Mouse (Mus musculus) limb, embryonic 11.5 days (tissue): ENCODE measurements around the gene Ric8b. TPM values are rescaled to one million over a fixed set of nuclear protein-coding genes. Genes with fewer than 3 reads are reported as not detected.

Experiments used
- ATAC-seq: fragments of 200-750 bp; cut with Nextera tagmentation; 2 replicates; pipeline ENCODE4 v1.8.0; 2017; ENCODE audit warnings: low read depth; ENCODE audit not compliant: insufficient number of reproducible peaks, low FRiP score, low TSS enrichment
- DNase-seq: peaks from one replicate; pipeline ENCODE4 v3.0.0-alpha.2; 2015; ENCODE audit warnings: low spot score
- H3K27ac ChIP-seq: fragments of 300-500 bp; sonication (generic); replicated peaks from 2 replicates; pipeline ENCODE4 v1.5.1; 2014; ENCODE audit warnings: low read depth, mild to moderate bottlenecking, low read length
- H3K27me3 ChIP-seq: fragments of 300-500 bp; sonication (generic); 2 replicates; pipeline ENCODE4 v1.6.1; 2014; ENCODE audit warnings: mild to moderate bottlenecking, low read length, mixed read lengths; ENCODE audit not compliant: control insufficient read depth, insufficient read depth
- H3K36me3 ChIP-seq: fragments of 300-500 bp; sonication (generic); 2 replicates; pipeline ENCODE4 v1.6.1; 2014; ENCODE audit warnings: mild to moderate bottlenecking, low read length, moderate library complexity, mixed read lengths; ENCODE audit not compliant: control insufficient read depth, insufficient read depth
- H3K4me1 ChIP-seq: fragments of 300-500 bp; sonication (generic); 2 replicates; pipeline ENCODE4 v1.6.1; 2014; ENCODE audit warnings: low read length, mixed read lengths; ENCODE audit not compliant: control insufficient read depth, insufficient read depth
- H3K4me2 ChIP-seq: fragments of 300-500 bp; sonication (generic); 2 replicates; pipeline ENCODE4 v1.6.1; 2014; ENCODE audit warnings: low read depth, mild to moderate bottlenecking, moderate library complexity; ENCODE audit not compliant: severe bottlenecking
- H3K4me3 ChIP-seq: fragments of 300-500 bp; sonication (generic); 2 replicates; pipeline ENCODE4 v1.5.1; 2014; ENCODE audit warnings: low read depth, low read length
- H3K9ac ChIP-seq: fragments of 300-500 bp; sonication (generic); 2 replicates; pipeline ENCODE4 v1.6.1; 2014; ENCODE audit warnings: mild to moderate bottlenecking, low read length
- H3K9me3 ChIP-seq: fragments of 300-500 bp; sonication (generic); 2 replicates; pipeline ENCODE4 v1.6.1; 2016; ENCODE audit warnings: low read length; ENCODE audit not compliant: control insufficient read depth
- WGBS: fragments of 180-500 bp; shearing (Covaris S2); extraction: QIAGEN DNeasy Blood & Tissue Kit; methylation state at CpG from one replicate; pipeline ENCODE4 v1.1.7; 2014; 5-methylcytosine and 5-hydroxymethylcytosine counted together
- polyA plus RNA-seq: library from polyadenylated mRNA; unstranded; fragments of >200 nt; fragmentation: Nextera tagmentation; extraction: Ambion mirVana; gene quantifications from 2 replicates; pipeline ENCODE4 v1.2.1, GENCODE M21; 2014

The Ric8b gene
- polyA plus RNA-seq, 1 experiment from 2014 or later = 26.0 TPM

GRCm38 (mm10) chr10:84938886-84939285 lies 21.5 kb downstream of the Ric8b start:
- 85% methylated on average over 5 of the region's 5 CpGs for WGBS
- H3K36me3 ChIP-seq = no peaks in the 10 kb centered on the region
- no peak overlapping the region for H3K4me3 ChIP-seq
- H3K4me2 ChIP-seq = no peak overlapping the region
- no peak overlapping the region for H3K27ac ChIP-seq
- H3K9me3 ChIP-seq = no peaks in the 10 kb centered on the region
- no peak for DNase-seq
- ATAC-seq = no peak
- no peaks in the 10 kb centered on the region for H3K4me1 ChIP-seq
- H3K27me3 ChIP-seq = no peaks in the 10 kb centered on the region
- no peak overlapping the region for H3K9ac ChIP-seq

GRCm38 (mm10) chr10:84940356-84940755 lies 22.9 kb downstream of the Ric8b start:
- no peaks in the 10 kb centered on the region for H3K9me3 ChIP-seq
- H3K4me1 ChIP-seq = no peaks in the 10 kb centered on the region
- no peaks in the 10 kb centered on the region for H3K27me3 ChIP-seq
- ATAC-seq = no peak
- no peaks in the 10 kb centered on the region for H3K36me3 ChIP-seq
- no peak overlapping the region for H3K27ac ChIP-seq
- DNase-seq = no peak
- H3K4me3 ChIP-seq = no peak overlapping the region
- H3K9ac ChIP-seq = no peak overlapping the region
- H3K4me2 ChIP-seq = no peak overlapping the region
- 70% methylated on average over 1 of the region's 1 CpGs for WGBS

GRCm38 (mm10) chr10:84945692-84946091 lies 28.3 kb downstream of the Ric8b start:
- DNase-seq = no peak
- no peak overlapping the region for H3K27ac ChIP-seq
- H3K36me3 ChIP-seq = peaks cover 8% of the 10 kb centered on the region; the same call in 1 of the 2 replicates
- WGBS = 88% methylated on average over 3 of the region's 3 CpGs
- no peak for ATAC-seq
- H3K4me1 ChIP-seq = no peaks in the 10 kb centered on the region
- no peak overlapping the region for H3K9ac ChIP-seq
- H3K9me3 ChIP-seq = no peaks in the 10 kb centered on the region
- H3K4me2 ChIP-seq = no peak overlapping the region
- no peak overlapping the region for H3K4me3 ChIP-seq
- no peaks in the 10 kb centered on the region for H3K27me3 ChIP-seq

GRCm38 (mm10) chr10:84948970-84949683 lies 31.7 kb downstream of the Ric8b start:
- Histone ChIP-seq H3K4me1 (no peaks in the 10 kb centered on the region), H3K27ac (no peak overlapping the region), H3K4me2 (no peak overlapping the region), H3K9ac (no peak overlapping the region), H3K36me3 (peaks cover 8% of the 10 kb centered on the region; the same call in 1 of the 2 replicates), H3K27me3 (no peaks in the 10 kb centered on the region), H3K9me3 (no peaks in the 10 kb centered on the region), H3K4me3 (no peak overlapping the region)
- WGBS = 83% methylated on average over 8 of the region's 8 CpGs
- DNase-seq (no peak), ATAC-seq (no peak)

- H3K36me3 ChIP-seq = peaks cover 8% of the 10 kb centered on the region; the same call in 1 of the 2 replicates
- ATAC-seq (no peak), DNase-seq (no peak)
- no peaks in the 10 kb centered on the region for H3K9me3 ChIP-seq
- 86% methylated on average over 3 of the region's 3 CpGs for WGBS
- no peak overlapping the region for H3K4me2 ChIP-seq
- H3K27ac ChIP-seq = no peak overlapping the region
- no peaks in the 10 kb centered on the region for H3K4me1 ChIP-seq
- H3K9ac ChIP-seq = no peak overlapping the region
- H3K27me3 ChIP-seq = no peaks in the 10 kb centered on the region
- H3K4me3 ChIP-seq = no peak overlapping the region
Measured at GRCm38 (mm10) chr10:84949684-84950010, 32.2 kb downstream of the Ric8b start.

GRCm38 (mm10) chr10:84950384-84950783 lies 33.0 kb downstream of the Ric8b start:
- peaks cover 8% of the 10 kb centered on the region; the same call in 1 of the 2 replicates for H3K36me3 ChIP-seq
- ATAC-seq = no peak
- WGBS = 82% methylated on average over 4 of the region's 4 CpGs

GRCm38 (mm10) chr10:84954236-84954635 lies 36.8 kb downstream of the Ric8b start:
- Histone ChIP-seq H3K27me3 (no peaks in the 10 kb centered on the region), H3K9me3 (no peaks in the 10 kb centered on the region), H3K4me1 (no peaks in the 10 kb centered on the region), H3K36me3 (no peaks in the 10 kb centered on the region; the same call in 1 of the 2 replicates), H3K4me3 (no peak overlapping the region), H3K9ac (no peak overlapping the region), H3K4me2 (no peak overlapping the region), H3K27ac (no peak overlapping the region)
- 93% methylated on average over 10 of the region's 10 CpGs for WGBS
- ATAC-seq = no peak
- DNase-seq = no peak

More at GRCm38 (mm10) chr10:84950384-84950783, 33.0 kb downstream of the Ric8b start:
- H3K27me3 ChIP-seq = no peaks in the 10 kb centered on the region
- no peaks in the 10 kb centered on the region for H3K9me3 ChIP-seq
- no peak overlapping the region for H3K9ac ChIP-seq
- no peak for DNase-seq
- no peak overlapping the region for H3K27ac ChIP-seq
- no peak overlapping the region for H3K4me3 ChIP-seq
- no peaks in the 10 kb centered on the region for H3K4me1 ChIP-seq
- H3K4me2 ChIP-seq = no peak overlapping the region

GRCm38 (mm10) chr10:84956173-84956572 lies 38.8 kb downstream of the Ric8b start:
- H3K36me3 ChIP-seq = no peaks in the 10 kb centered on the region
- no peak overlapping the region for H3K27ac ChIP-seq
- H3K4me2 ChIP-seq = no peak overlapping the region
- no peak for ATAC-seq
- H3K9ac ChIP-seq = no peak overlapping the region
- no peaks in the 10 kb centered on the region for H3K27me3 ChIP-seq
- DNase-seq = no peak
- H3K9me3 ChIP-seq = no peaks in the 10 kb centered on the region
- no peaks in the 10 kb centered on the region for H3K4me1 ChIP-seq
- 76% methylated on average over 4 of the region's 4 CpGs for WGBS
- no peak overlapping the region for H3K4me3 ChIP-seq

- Histone ChIP-seq H3K4me1 (no peaks in the 10 kb centered on the region), H3K9me3 (no peaks in the 10 kb centered on the region), H3K27me3 (no peaks in the 10 kb centered on the region), H3K36me3 (no peaks in the 10 kb centered on the region), H3K9ac (no peak overlapping the region), H3K4me2 (no peak overlapping the region), H3K27ac (no peak overlapping the region), H3K4me3 (no peak overlapping the region)
- WGBS = 94% methylated on average over 2 of the region's 2 CpGs
- no peak for ATAC-seq
- DNase-seq = no peak
Measured at GRCm38 (mm10) chr10:84958597-84958996, 41.2 kb downstream of the Ric8b start.
